Mouse (Mus musculus): ENCODE data around the gene Epm2aip1. TPM values are rescaled to one million over a fixed set of nuclear protein-coding genes. Genes with fewer than 3 reads are reported as not detected.

The Epm2aip1 gene
- total and polyA plus RNA-seq, 3 experiments = 3.4 to 7.4 TPM; not detected in 1

DNA sequence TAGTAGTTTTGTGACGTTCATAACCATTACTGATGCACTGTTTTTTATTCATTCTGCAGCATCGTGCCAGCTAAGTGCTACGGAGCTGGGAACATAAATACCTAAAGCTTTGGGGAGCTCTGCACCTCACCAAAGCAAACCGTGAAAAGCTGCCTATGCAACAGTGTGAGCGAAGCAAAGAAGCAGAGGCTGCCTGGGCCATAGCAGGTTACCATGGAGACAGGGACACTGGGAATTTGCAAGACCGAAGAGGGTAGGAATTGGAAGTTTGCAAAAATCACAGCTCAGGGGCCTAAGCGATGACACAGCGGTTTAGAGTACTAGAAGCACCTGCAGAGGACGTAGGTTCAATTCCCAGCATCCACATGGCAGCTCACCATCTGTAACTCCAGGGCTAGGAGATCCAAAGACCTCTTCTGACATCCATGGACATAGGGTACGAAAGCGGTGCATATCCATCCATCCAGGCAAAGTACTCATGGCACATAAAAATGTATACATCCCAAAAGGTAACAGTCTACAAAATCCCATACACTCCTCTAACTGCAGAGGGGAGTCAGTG lies 18.9 kb downstream of the Epm2aip1 start:
- no peaks in the 10 kb centered on the region for H3K9me3 ChIP-seq (replicated peaks; ENCODE audit: insufficient read depth, low read length)
- no peak overlapping the region for H3K4me3 ChIP-seq (ENCODE audit: control insufficient read depth in 1 of 2, insufficient read depth in 1 of 2, low read depth in 2 of 2, low read length in 2 of 2)
- no peaks in the 10 kb centered on the region for H3K4me1 ChIP-seq (ENCODE audit: control insufficient read depth in 1 of 2, insufficient read depth in 2 of 2, low read length in 2 of 2)
- TF ChIP-seq POLR2AphosphoS2 (IDR thresholded peaks at IDR 0.05; ENCODE audit: low read length) = no peak
- TF ChIP-seq USF2 (IDR thresholded peaks at IDR 0.05; ENCODE audit: borderline replicate concordance in 1 of 2, insufficient read depth in 1 of 2, low read depth in 1 of 2, low read length in 2 of 2) = no peak
- no peak for TF ChIP-seq KAT2A (conservative IDR thresholded peaks at IDR 0.05; ENCODE audit: low read depth, low read length)
- no peak for TF ChIP-seq ZC3H11A (IDR thresholded peaks at IDR 0.05; ENCODE audit: low read depth, low read length)
- TF ChIP-seq TCF12 (IDR thresholded peaks at IDR 0.05; ENCODE audit: low read depth, low read length) = no peak
- TF ChIP-seq TAL1 (IDR thresholded peaks at IDR 0.05; ENCODE audit: low read length) = no peak
- TF ChIP-seq ETS1 (IDR thresholded peaks at IDR 0.05; ENCODE audit: low read depth, low read length) = no peak
- TF ChIP-seq MXI1 (IDR thresholded peaks at IDR 0.05; ENCODE audit: low read depth, low read length) = no peak
- no peak for TF ChIP-seq RCOR1 (IDR thresholded peaks at IDR 0.05; ENCODE audit: low read depth, low read length)
- no peak for TF ChIP-seq CHD2 (IDR thresholded peaks at IDR 0.05; ENCODE audit: low read length)
- TF ChIP-seq ZKSCAN1 (IDR thresholded peaks at IDR 0.05; ENCODE audit: low read depth, low read length) = no peak
- TF ChIP-seq SIN3A (IDR thresholded peaks at IDR 0.05; ENCODE audit: low read length) = no peak
- TF ChIP-seq NELFE (IDR thresholded peaks at IDR 0.05; ENCODE audit: low read depth, low read length) = no peak
- no peak for TF ChIP-seq CHD1 (IDR thresholded peaks at IDR 0.05; ENCODE audit: low read depth, low read length)
- TF ChIP-seq MAZ (IDR thresholded peaks at IDR 0.05; ENCODE audit: low read depth, low read length) = no peak
- DNase-seq (ENCODE audit: low read depth, low spot score) = no peak
- no peaks in the 10 kb centered on the region for H3K79me2 ChIP-seq (ENCODE audit: control insufficient read depth, insufficient read depth, low read length, poor library complexity)
- H3K36me3 ChIP-seq (ENCODE audit: control insufficient read depth in 1 of 2, insufficient read depth in 2 of 2, low read length in 2 of 2) = 0 out of 4 replicates have a peak, but pooled peaks cover 0 to 3% of the 10 kb centered on the region in 2 experiments
- H3K9ac ChIP-seq (ENCODE audit: control insufficient read depth, low read depth, low read length, poor library complexity, severe bottlenecking) = no peak overlapping the region
- H3K27ac ChIP-seq (ENCODE audit: control insufficient read depth, low read depth, low read length) = no peak overlapping the region
- no peaks in the 10 kb centered on the region; a peak in 1 of 4 replicates for H3K27me3 ChIP-seq (ENCODE audit: control insufficient read depth in 1 of 2, insufficient read depth in 2 of 2, low read length in 2 of 2)

DNA sequence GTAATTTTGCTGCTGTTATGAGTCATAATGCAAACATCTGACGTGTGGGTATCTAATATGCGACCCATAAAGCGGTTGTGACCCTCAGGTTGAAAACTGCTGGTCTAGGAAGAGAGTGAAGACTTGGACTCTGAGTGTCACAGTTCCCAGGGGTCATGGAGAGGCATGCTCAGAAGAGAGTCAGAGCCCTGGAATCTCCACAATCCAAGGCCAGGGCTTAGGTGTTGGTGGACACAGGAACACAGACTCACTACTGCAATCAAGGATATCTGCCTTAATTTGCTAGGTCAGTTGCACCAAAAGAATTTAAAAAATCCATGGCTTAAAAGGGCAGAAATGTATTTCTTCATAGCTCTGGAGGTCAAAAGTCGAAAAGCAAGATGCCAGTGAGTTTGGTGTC lies 21.5 kb downstream of the Epm2aip1 start:
- H3K27ac ChIP-seq (ENCODE audit: control insufficient read depth, low read depth, low read length) = no peak overlapping the region
- no peaks in the 10 kb centered on the region for H3K79me2 ChIP-seq (ENCODE audit: control insufficient read depth, insufficient read depth, low read length, poor library complexity)
- H3K36me3 ChIP-seq (ENCODE audit: control insufficient read depth in 1 of 2, insufficient read depth in 2 of 2, low read length in 2 of 2) = 0 out of 4 replicates have a peak, but pooled peaks cover 0 to 3% of the 10 kb centered on the region in 2 experiments
- H3K27me3 ChIP-seq (ENCODE audit: control insufficient read depth in 1 of 2, insufficient read depth in 2 of 2, low read length in 2 of 2) = no peaks in the 10 kb centered on the region; a peak in 2 of 4 replicates
- H3K9me3 ChIP-seq (replicated peaks; ENCODE audit: insufficient read depth, low read length) = no peaks in the 10 kb centered on the region
- DNase-seq (ENCODE audit: low read depth, low spot score) = no peak
- H3K4me1 ChIP-seq (ENCODE audit: control insufficient read depth in 1 of 2, insufficient read depth in 2 of 2, low read length in 2 of 2) = no peaks in the 10 kb centered on the region
- no peak overlapping the region for H3K4me3 ChIP-seq (ENCODE audit: control insufficient read depth in 1 of 2, insufficient read depth in 1 of 2, low read depth in 2 of 2, low read length in 2 of 2)
- no peak overlapping the region for H3K9ac ChIP-seq (ENCODE audit: control insufficient read depth, low read depth, low read length, poor library complexity, severe bottlenecking)
- TF ChIP-seq MYB (IDR thresholded peaks at IDR 0.05; ENCODE audit: low read depth, low read length) (no peak), BHLHE40 (IDR thresholded peaks at IDR 0.05; ENCODE audit: borderline replicate concordance, low read depth, low read length) (no peak), ZMIZ1 (IDR thresholded peaks at IDR 0.05; ENCODE audit: low read depth, low read length) (no peak), ZC3H11A (IDR thresholded peaks at IDR 0.05; ENCODE audit: low read depth, low read length) (no peak), POLR2A (IDR thresholded peaks at IDR 0.05; ENCODE audit: control insufficient read depth in 1 of 2, insufficient read depth in 1 of 2, low read depth in 1 of 2, low read length in 2 of 2, poor library complexity in 1 of 2) (no peak), SIN3A (IDR thresholded peaks at IDR 0.05; ENCODE audit: low read length) (no peak), ZNF384 (IDR thresholded peaks at IDR 0.05; ENCODE audit: low read depth, low read length) (no peak)

Measured in MEL (cell line).